Mouse (Mus musculus): ENCODE measurements at regions not wholly inside any gene's neighbourhood (a gene's known extent, or its start where the extent isn't known, plus 50 kb on each side); places are given as distances from the start of the nearest gene placed in this dataset.

GRCm38 (mm10) chr2:148537251-148537650 lies 93.9 kb upstream of the Cd93 start:
- Histone ChIP-seq H3K9ac (ENCODE audit: low read length) (no peak overlapping the region), H3K27ac (ENCODE audit: low read depth, low read length) (no peak overlapping the region), H3K27me3 (ENCODE audit: control insufficient read depth, insufficient read depth, low read length) (no peaks in the 10 kb centered on the region), H3K4me2 (no peak overlapping the region), H3K4me1 (ENCODE audit: control insufficient read depth, insufficient read depth, low read length) (no peaks in the 10 kb centered on the region), H3K9me3 (ENCODE audit: control insufficient read depth, low read length) (no peaks in the 10 kb centered on the region), H3K4me3 (ENCODE audit: low read depth, low read length) (no peak overlapping the region), H3K36me3 (ENCODE audit: control insufficient read depth, insufficient read depth, low read length) (no peaks in the 10 kb centered on the region)
- ATAC-seq (ENCODE audit: low FRiP score), result no peak
- peak; percentile 37 for DNase-seq (ENCODE audit: low spot score, missing footprints)
- WGBS, result 92% methylated on average over 5 of the region's 5 CpGs

DNA sequence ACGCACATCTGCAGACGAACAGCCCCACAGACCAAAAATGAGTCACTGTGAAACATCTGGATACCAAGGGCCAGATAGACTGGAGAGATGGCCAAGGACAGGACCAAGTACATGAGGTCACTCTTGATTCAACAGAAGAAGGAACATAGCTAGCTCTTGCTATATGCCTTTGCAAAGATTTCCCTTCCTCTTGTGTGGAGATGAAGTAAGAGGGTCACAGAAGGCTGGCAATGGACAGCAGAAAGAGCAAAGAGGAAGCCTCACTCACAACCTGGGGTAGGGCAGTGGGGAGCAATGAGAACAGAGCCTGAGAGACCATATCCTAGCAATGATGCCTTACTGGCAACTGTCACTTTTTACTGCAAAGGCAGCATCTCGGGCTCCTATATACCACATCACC lies 93.2 kb upstream of the Cd93 start:
- H3K4me2 ChIP-seq, result no peak overlapping the region
- no peaks in the 10 kb centered on the region for H3K4me1 ChIP-seq (ENCODE audit: control insufficient read depth, insufficient read depth, low read length)
- WGBS, result 93% methylated on average over 3 of the region's 3 CpGs
- H3K9ac ChIP-seq (ENCODE audit: low read length), result no peak overlapping the region
- H3K27ac ChIP-seq (ENCODE audit: low read depth, low read length), result no peak overlapping the region
- H3K36me3 ChIP-seq (ENCODE audit: control insufficient read depth, insufficient read depth, low read length), result no peaks in the 10 kb centered on the region
- H3K4me3 ChIP-seq (ENCODE audit: low read depth, low read length), result no peak overlapping the region
- DNase-seq (ENCODE audit: low spot score, missing footprints) (no peak), ATAC-seq (ENCODE audit: low FRiP score) (no peak)
- no peaks in the 10 kb centered on the region for H3K27me3 ChIP-seq (ENCODE audit: control insufficient read depth, insufficient read depth, low read length)
- no peaks in the 10 kb centered on the region for H3K9me3 ChIP-seq (ENCODE audit: control insufficient read depth, low read length)

- no peaks in the 10 kb centered on the region for H3K36me3 ChIP-seq (ENCODE audit: control insufficient read depth, insufficient read depth, low read length)
- H3K9ac ChIP-seq (ENCODE audit: low read length), result no peak overlapping the region
- H3K27ac ChIP-seq (ENCODE audit: low read depth, low read length), result no peak overlapping the region
- DNase-seq (ENCODE audit: low spot score, missing footprints), result no peak
- ATAC-seq (ENCODE audit: low FRiP score), result no peak
- WGBS, result 45% methylated on average over 5 of the region's 5 CpGs
- H3K4me2 ChIP-seq, result no peak overlapping the region
- no peak overlapping the region for H3K4me3 ChIP-seq (ENCODE audit: low read depth, low read length)
- no peaks in the 10 kb centered on the region for H3K27me3 ChIP-seq (ENCODE audit: control insufficient read depth, insufficient read depth, low read length)
- H3K9me3 ChIP-seq (ENCODE audit: control insufficient read depth, low read length), result no peaks in the 10 kb centered on the region
- no peaks in the 10 kb centered on the region for H3K4me1 ChIP-seq (ENCODE audit: control insufficient read depth, insufficient read depth, low read length)
Observed at GRCm38 (mm10) chr2:148535562-148536180, 92.3 kb upstream of the Cd93 start.

- 61% methylated on average over 4 of the region's 4 CpGs for WGBS
- ATAC-seq (ENCODE audit: low FRiP score) (no peak), DNase-seq (ENCODE audit: low spot score, missing footprints) (no peak)
- no peak overlapping the region for H3K27ac ChIP-seq (ENCODE audit: low read depth, low read length)
- no peaks in the 10 kb centered on the region for H3K4me1 ChIP-seq (ENCODE audit: control insufficient read depth, insufficient read depth, low read length)
- no peaks in the 10 kb centered on the region for H3K27me3 ChIP-seq (ENCODE audit: control insufficient read depth, insufficient read depth, low read length)
- no peak overlapping the region for H3K4me3 ChIP-seq (ENCODE audit: low read depth, low read length)
- no peak overlapping the region for H3K9ac ChIP-seq (ENCODE audit: low read length)
- no peaks in the 10 kb centered on the region for H3K36me3 ChIP-seq (ENCODE audit: control insufficient read depth, insufficient read depth, low read length)
- no peak overlapping the region for H3K4me2 ChIP-seq
- H3K9me3 ChIP-seq (ENCODE audit: control insufficient read depth, low read length), result no peaks in the 10 kb centered on the region
Observed at GRCm38 (mm10) chr2:148532051-148532450, 88.7 kb upstream of the Cd93 start.

DNA sequence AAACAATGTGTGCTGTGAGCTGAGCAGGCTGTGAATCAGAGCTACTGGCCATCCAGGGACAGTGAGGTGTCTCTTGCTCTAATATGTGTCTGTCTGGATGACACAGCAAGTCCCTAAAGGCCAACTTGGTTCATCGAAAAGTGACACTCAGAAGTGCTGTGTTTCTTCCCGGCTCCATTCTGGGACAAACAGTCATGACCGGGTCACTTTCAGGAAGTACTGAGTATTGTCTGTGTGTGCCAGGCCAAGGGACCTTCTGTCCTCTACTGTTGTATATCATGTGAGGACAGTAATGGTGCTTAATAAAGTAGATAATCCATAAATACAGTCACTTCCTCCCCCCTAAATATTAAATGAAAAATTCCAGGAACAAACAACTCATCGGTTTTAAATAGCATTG lies 87.2 kb upstream of the Cd93 start:
- DNase-seq (ENCODE audit: low spot score, missing footprints) (no peak), ATAC-seq (ENCODE audit: low FRiP score) (no peak)
- Histone ChIP-seq H3K9me3 (ENCODE audit: control insufficient read depth, low read length) (no peaks in the 10 kb centered on the region), H3K4me1 (ENCODE audit: control insufficient read depth, insufficient read depth, low read length) (no peaks in the 10 kb centered on the region), H3K4me2 (no peak overlapping the region), H3K27me3 (ENCODE audit: control insufficient read depth, insufficient read depth, low read length) (no peaks in the 10 kb centered on the region), H3K36me3 (ENCODE audit: control insufficient read depth, insufficient read depth, low read length) (no peaks in the 10 kb centered on the region), H3K9ac (ENCODE audit: low read length) (no peak overlapping the region), H3K27ac (ENCODE audit: low read depth, low read length) (no peak overlapping the region), H3K4me3 (ENCODE audit: low read depth, low read length) (no peak overlapping the region)
- WGBS, result 92% methylated on average over 4 of the region's 4 CpGs

GRCm38 (mm10) chr2:148529900-148530299 lies 86.5 kb upstream of the Cd93 start:
- no peak for ATAC-seq (ENCODE audit: low FRiP score)
- no peak overlapping the region for H3K4me2 ChIP-seq
- WGBS, result 70% methylated on average over 2 of the region's 2 CpGs
- H3K9me3 ChIP-seq (ENCODE audit: control insufficient read depth, low read length), result no peaks in the 10 kb centered on the region
- no peak overlapping the region for H3K9ac ChIP-seq (ENCODE audit: low read length)
- H3K27me3 ChIP-seq (ENCODE audit: control insufficient read depth, insufficient read depth, low read length), result no peaks in the 10 kb centered on the region
- H3K4me1 ChIP-seq (ENCODE audit: control insufficient read depth, insufficient read depth, low read length), result no peaks in the 10 kb centered on the region
- DNase-seq (ENCODE audit: low spot score, missing footprints), result no peak
- no peaks in the 10 kb centered on the region for H3K36me3 ChIP-seq (ENCODE audit: control insufficient read depth, insufficient read depth, low read length)
- H3K4me3 ChIP-seq (ENCODE audit: low read depth, low read length), result no peak overlapping the region
- no peak overlapping the region for H3K27ac ChIP-seq (ENCODE audit: low read depth, low read length)

GRCm38 (mm10) chr2:148527755-148528154 lies 84.4 kb upstream of the Cd93 start:
- DNase-seq (ENCODE audit: low spot score, missing footprints), result no peak
- H3K27me3 ChIP-seq (ENCODE audit: control insufficient read depth, insufficient read depth, low read length), result no peaks in the 10 kb centered on the region
- no peak for ATAC-seq (ENCODE audit: low FRiP score)
- no peaks in the 10 kb centered on the region for H3K9me3 ChIP-seq (ENCODE audit: control insufficient read depth, low read length)
- no peak overlapping the region for H3K4me2 ChIP-seq
- H3K9ac ChIP-seq (ENCODE audit: low read length), result no peak overlapping the region
- H3K27ac ChIP-seq (ENCODE audit: low read depth, low read length), result no peak overlapping the region
- H3K4me1 ChIP-seq (ENCODE audit: control insufficient read depth, insufficient read depth, low read length), result no peaks in the 10 kb centered on the region
- no peaks in the 10 kb centered on the region for H3K36me3 ChIP-seq (ENCODE audit: control insufficient read depth, insufficient read depth, low read length)
- H3K4me3 ChIP-seq (ENCODE audit: low read depth, low read length), result no peak overlapping the region
- WGBS, result 85% methylated on average over 5 of the region's 5 CpGs

DNA sequence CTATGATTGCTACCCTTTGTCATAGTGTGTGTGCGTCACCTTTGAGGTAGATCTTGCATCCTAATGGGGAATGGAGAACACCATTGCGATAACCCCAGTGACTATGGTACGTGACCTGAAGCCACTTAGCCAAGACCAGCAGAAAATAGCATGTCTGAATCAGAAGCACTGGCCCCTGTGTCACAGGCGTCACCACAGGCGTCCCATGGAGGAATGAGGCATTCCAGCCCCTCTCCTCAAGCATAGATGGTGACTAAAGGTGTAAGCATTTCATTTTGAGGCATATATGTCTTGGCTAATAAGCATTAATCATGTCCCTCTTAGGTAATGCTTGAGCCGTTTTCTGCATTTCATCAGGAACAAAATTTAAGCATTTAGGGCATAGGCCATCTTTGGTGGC lies 82.1 kb upstream of the Cd93 start:
- 91% methylated on average over 6 of the region's 6 CpGs for WGBS
- no peaks in the 10 kb centered on the region for H3K36me3 ChIP-seq (ENCODE audit: control insufficient read depth, insufficient read depth, low read length)
- ATAC-seq (ENCODE audit: low FRiP score), result no peak

DNA sequence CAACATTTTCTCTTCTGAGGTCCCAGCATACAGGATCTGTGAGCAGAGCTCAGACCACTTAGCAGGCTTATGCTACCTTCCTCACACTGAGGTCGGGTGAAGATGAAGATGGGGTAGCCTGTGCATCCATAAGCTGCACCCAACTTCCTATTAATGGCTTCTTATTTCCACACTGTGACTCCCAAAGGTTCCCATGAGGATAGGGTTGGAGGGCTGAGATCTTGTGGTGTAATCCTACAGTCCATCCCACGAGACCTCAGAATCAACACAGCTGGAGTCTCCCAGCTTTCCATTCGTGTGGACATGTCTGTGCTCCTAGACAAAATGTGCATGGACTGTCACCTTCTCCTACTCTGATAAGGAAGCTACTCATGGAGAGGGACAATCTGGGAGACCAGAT lies 80.0 kb upstream of the Cd93 start:
- H3K36me3 ChIP-seq (ENCODE audit: control insufficient read depth, insufficient read depth, low read length), result no peaks in the 10 kb centered on the region
- H3K4me2 ChIP-seq, result no peak overlapping the region
- H3K9ac ChIP-seq (ENCODE audit: low read length), result no peak overlapping the region
- no peak overlapping the region for H3K4me3 ChIP-seq (ENCODE audit: low read depth, low read length)
- H3K27ac ChIP-seq (ENCODE audit: low read depth, low read length), result no peak overlapping the region
- ATAC-seq (ENCODE audit: low FRiP score), result no peak
- no peaks in the 10 kb centered on the region for H3K9me3 ChIP-seq (ENCODE audit: control insufficient read depth, low read length)
- no peaks in the 10 kb centered on the region for H3K4me1 ChIP-seq (ENCODE audit: control insufficient read depth, insufficient read depth, low read length)
- no peak for DNase-seq (ENCODE audit: low spot score, missing footprints)
- no peaks in the 10 kb centered on the region for H3K27me3 ChIP-seq (ENCODE audit: control insufficient read depth, insufficient read depth, low read length)
- WGBS, result 73% methylated on average over 3 of the region's 3 CpGs

More for the DNA sequence above, 82.1 kb upstream of the Cd93 start:
- Histone ChIP-seq H3K4me3 (ENCODE audit: low read depth, low read length) (no peak overlapping the region), H3K27me3 (ENCODE audit: control insufficient read depth, insufficient read depth, low read length) (no peaks in the 10 kb centered on the region), H3K4me1 (ENCODE audit: control insufficient read depth, insufficient read depth, low read length) (no peaks in the 10 kb centered on the region), H3K9me3 (ENCODE audit: control insufficient read depth, low read length) (no peaks in the 10 kb centered on the region), H3K27ac (ENCODE audit: low read depth, low read length) (no peak overlapping the region), H3K9ac (ENCODE audit: low read length) (no peak overlapping the region), H3K4me2 (no peak overlapping the region)
- no peak for DNase-seq (ENCODE audit: low spot score, missing footprints)

DNA sequence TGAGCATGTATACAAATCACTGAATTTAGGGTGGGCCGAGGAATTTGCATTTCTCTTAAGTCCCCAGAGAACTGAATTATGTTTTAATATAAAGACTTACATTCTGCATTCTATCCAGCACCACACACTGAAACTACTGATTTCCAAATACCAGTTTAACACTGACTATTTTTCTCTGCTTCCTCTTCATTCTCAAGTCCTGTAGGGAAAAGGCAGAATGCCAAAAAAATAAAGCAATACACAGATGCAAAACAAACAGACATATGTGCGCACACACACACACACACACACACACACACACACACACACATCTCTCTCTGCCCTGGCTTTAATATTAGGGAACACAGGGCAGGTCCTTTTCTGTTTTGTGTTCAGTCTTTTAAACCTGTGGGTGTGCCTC lies 79.6 kb upstream of the Cd93 start:
- ATAC-seq (ENCODE audit: low FRiP score) (no peak), DNase-seq (ENCODE audit: low spot score, missing footprints) (no peak)
- Histone ChIP-seq H3K9ac (ENCODE audit: low read length) (no peak overlapping the region), H3K4me3 (ENCODE audit: low read depth, low read length) (no peak overlapping the region), H3K4me1 (ENCODE audit: control insufficient read depth, insufficient read depth, low read length) (no peaks in the 10 kb centered on the region), H3K9me3 (ENCODE audit: control insufficient read depth, low read length) (no peaks in the 10 kb centered on the region), H3K27ac (ENCODE audit: low read depth, low read length) (no peak overlapping the region), H3K4me2 (no peak overlapping the region), H3K27me3 (ENCODE audit: control insufficient read depth, insufficient read depth, low read length) (no peaks in the 10 kb centered on the region), H3K36me3 (ENCODE audit: control insufficient read depth, insufficient read depth, low read length) (no peaks in the 10 kb centered on the region)
- WGBS, result 96% methylated on average over 2 of the region's 2 CpGs
